Mouse (Mus musculus) intestine, embryonic 15.5 days (tissue): ENCODE results near the gene Tdrd7. TPM values are rescaled to one million over a fixed set of nuclear protein-coding genes. Genes with fewer than 3 reads are reported as not detected.

Source experiments
- ATAC-seq: fragments of 200-750 bp; cut with Nextera tagmentation; 2 replicates; pipeline ENCODE4 v1.8.0; 2017; ENCODE audit warnings: moderate TSS enrichment, moderate library complexity
- H3K27ac ChIP-seq: fragments of 300-500 bp; sonication (generic); 2 replicates; pipeline ENCODE4 v1.5.1; 2015; ENCODE audit warnings: mild to moderate bottlenecking, inconsistent platforms
- H3K27me3 ChIP-seq: fragments of 300-500 bp; sonication (generic); replicated peaks from 2 replicates; pipeline ENCODE4 v1.6.1; 2015; ENCODE audit warnings: inconsistent platforms
- H3K36me3 ChIP-seq: fragments of 300-500 bp; sonication (generic); 2 replicates; pipeline ENCODE4 v1.6.1; 2015; ENCODE audit warnings: inconsistent platforms
- H3K4me1 ChIP-seq: fragments of 300-500 bp; sonication (generic); replicated peaks from 2 replicates; pipeline ENCODE4 v1.6.1; 2015; ENCODE audit warnings: inconsistent platforms
- H3K4me2 ChIP-seq: fragments of 300-500 bp; sonication (generic); replicated peaks from 2 replicates; pipeline ENCODE4 v1.6.1; 2015; ENCODE audit warnings: mild to moderate bottlenecking, inconsistent platforms
- H3K4me3 ChIP-seq: fragments of 300-500 bp; sonication (generic); replicated peaks from 2 replicates; pipeline ENCODE4 v1.5.1; 2015; ENCODE audit warnings: inconsistent platforms
- H3K9ac ChIP-seq: fragments of 300-500 bp; sonication (generic); 2 replicates; pipeline ENCODE4 v1.6.1; 2015; ENCODE audit warnings: inconsistent platforms
- H3K9me3 ChIP-seq: fragments of 300-500 bp; sonication (generic); 2 replicates; pipeline ENCODE4 v1.6.1; 2016; ENCODE audit warnings: inconsistent platforms
- WGBS: fragments of 180-500 bp; shearing (Covaris S2); methylation state at CpG from one replicate; pipeline ENCODE4 v1.1.7; 2015; 5-methylcytosine and 5-hydroxymethylcytosine counted together
- polyA plus RNA-seq: library from polyadenylated mRNA; unstranded; fragments of >200 nt; fragmentation: Nextera tagmentation; extraction: Ambion mirVana; gene quantifications from 2 replicates; pipeline ENCODE4 v1.2.1, GENCODE M21; 2015

Gene Tdrd7
- polyA plus RNA-seq, 1 experiment from 2014 or later, result 29.0 TPM

GRCm38 (mm10) chr4:46033197-46033596 is 68.1 kb downstream of the Tdrd7 start:
- ATAC-seq, result peak; percentile 31; the same call in 1 of the 2 replicates
- Histone ChIP-seq H3K27ac (no peak overlapping the region), H3K9me3 (no peaks in the 10 kb centered on the region), H3K4me2 (no peak overlapping the region), H3K9ac (no peak overlapping the region), H3K36me3 (0 out of 2 replicates have a peak, but pooled peaks cover 2% of the 10 kb centered on the region), H3K4me3 (no peak overlapping the region), H3K4me1 (no peaks in the 10 kb centered on the region), H3K27me3 (0 out of 2 replicates have a peak, but pooled peaks cover 12% of the 10 kb centered on the region)
- 59% methylated on average over 2 of the region's 2 CpGs for WGBS

- 0 out of 2 replicates have a peak, but pooled peaks cover 2% of the 10 kb centered on the region for H3K36me3 ChIP-seq
- peaks cover 38% of the 10 kb centered on the region for H3K27me3 ChIP-seq
- ATAC-seq, result no peak
- peak overlapping the region; percentile 63 for H3K4me3 ChIP-seq
- no peaks in the 10 kb centered on the region for H3K9me3 ChIP-seq
- H3K9ac ChIP-seq, result peak overlapping the region; percentile 53
- H3K4me1 ChIP-seq, result peaks cover 20% of the 10 kb centered on the region; the same call in 1 of the 2 replicates
- H3K4me2 ChIP-seq, result peak overlapping the region; percentile 100
- WGBS, result 7% methylated on average over 12 of the region's 12 CpGs
- no peak overlapping the region for H3K27ac ChIP-seq
Observed at GRCm38 (mm10) chr4:46038591-46038891, 73.4 kb downstream of the Tdrd7 start.

- WGBS, result under 1% methylated on average over 68 of the region's 72 CpGs
- H3K27ac ChIP-seq, result no peak within 1 kb of the TSS
Observed at GRCm38 (mm10) chr4:46038892-46039751, 74.0 kb downstream of the Tdrd7 start, which contains the start of gene Tmod1. TSS of gene Tmod1 (plus strand) at chr4:46038935.

DNA sequence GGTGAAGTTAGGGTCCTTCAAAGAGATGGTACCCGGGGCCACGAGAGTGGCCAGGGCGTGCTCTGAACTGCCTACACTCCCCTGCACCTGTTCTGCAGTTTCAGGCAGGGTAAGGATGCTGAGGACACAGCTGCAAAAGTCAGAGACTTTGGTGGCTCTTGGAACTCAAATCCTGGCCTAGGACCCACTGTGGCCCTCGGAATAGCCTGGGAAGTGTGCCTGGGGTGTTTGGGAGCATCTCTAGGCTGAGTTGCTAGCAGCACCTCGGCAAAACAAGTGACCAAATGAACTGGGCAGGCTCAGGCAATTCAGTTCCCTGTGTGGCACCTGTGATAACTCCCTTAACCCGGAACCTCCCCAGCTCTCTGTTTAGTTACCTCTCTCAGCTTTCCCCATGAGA is 74.8 kb downstream of the Tdrd7 start:
- peak overlapping the region; percentile 100 for H3K4me2 ChIP-seq
- H3K36me3 ChIP-seq, result no peaks in the 10 kb centered on the region
- ATAC-seq, result no peak
- peak overlapping the region; percentile 63 for H3K4me3 ChIP-seq
- no peak overlapping the region for H3K9ac ChIP-seq
- H3K27me3 ChIP-seq, result peaks cover 38% of the 10 kb centered on the region
- H3K9me3 ChIP-seq, result no peaks in the 10 kb centered on the region
- no peak overlapping the region for H3K27ac ChIP-seq
- 19% methylated on average over 6 of the region's 6 CpGs for WGBS
- peaks cover 20% of the 10 kb centered on the region; the same call in 1 of the 2 replicates for H3K4me1 ChIP-seq

More at GRCm38 (mm10) chr4:46038892-46039751, 74.0 kb downstream of the Tdrd7 start, which contains the start of gene Tmod1:
- peak within 1 kb of the TSS; percentile 100 for H3K4me2 ChIP-seq
- H3K4me1 ChIP-seq, result peaks cover 20% of the 10 kb centered on the region; the same call in 1 of the 2 replicates
- ATAC-seq, result peak; percentile 79
- H3K36me3 ChIP-seq, result 0 out of 2 replicates have a peak, but pooled peaks cover 1% of the 10 kb centered on the region
- peak within 1 kb of the TSS; percentile 53 for H3K9ac ChIP-seq
- H3K9me3 ChIP-seq, result no peaks in the 10 kb centered on the region
- H3K4me3 ChIP-seq, result peak within 1 kb of the TSS; percentile 63
- H3K27me3 ChIP-seq, result peaks cover 38% of the 10 kb centered on the region

DNA sequence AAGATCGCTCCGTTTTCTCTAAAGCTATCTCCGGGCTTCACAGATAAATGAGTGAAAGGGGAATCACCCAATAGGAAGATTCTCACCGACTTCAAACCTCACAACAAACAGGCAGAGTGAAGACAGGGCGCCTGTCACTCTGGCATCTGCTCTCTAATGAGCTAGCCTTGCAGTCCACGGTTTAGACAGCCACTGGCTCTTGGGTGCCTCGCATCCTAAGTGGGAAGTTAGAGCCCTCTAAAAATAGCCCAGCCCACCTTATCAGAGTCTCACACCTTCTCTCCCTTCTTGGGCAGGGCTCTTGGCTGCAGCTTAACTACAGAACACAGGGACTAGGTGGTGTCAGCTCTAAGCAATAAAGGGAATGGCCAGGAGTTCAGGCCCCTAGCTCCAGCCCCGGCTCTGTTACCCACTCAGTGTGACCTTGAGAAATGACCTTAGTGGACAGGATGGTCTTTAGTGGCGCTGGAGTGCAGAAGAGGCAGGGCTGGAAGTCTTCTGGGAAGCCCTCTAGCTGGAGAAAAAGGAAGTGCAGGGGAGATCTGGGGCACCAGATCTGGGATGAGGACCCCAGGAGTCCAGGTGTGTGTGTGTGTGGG is 75.6 kb downstream of the Tdrd7 start:
- peaks cover 38% of the 10 kb centered on the region for H3K27me3 ChIP-seq
- H3K27ac ChIP-seq, result no peak overlapping the region
- H3K4me2 ChIP-seq, result no peak overlapping the region; the same call in 1 of the 2 replicates
- WGBS, result 8% methylated on average over 9 of the region's 9 CpGs
- no peak overlapping the region for H3K9ac ChIP-seq
- ATAC-seq, result peak; percentile 55
- H3K9me3 ChIP-seq, result no peaks in the 10 kb centered on the region
- no peaks in the 10 kb centered on the region for H3K36me3 ChIP-seq
- peaks cover 20% of the 10 kb centered on the region; the same call in 1 of the 2 replicates for H3K4me1 ChIP-seq
- H3K4me3 ChIP-seq, result no peak overlapping the region

GRCm38 (mm10) chr4:46041761-46042504 is 76.8 kb downstream of the Tdrd7 start:
- Histone ChIP-seq H3K27ac (no peak overlapping the region), H3K4me2 (no peak overlapping the region; the same call in 1 of the 2 replicates)
- 33% methylated on average over 7 of the region's 7 CpGs for WGBS

DNA sequence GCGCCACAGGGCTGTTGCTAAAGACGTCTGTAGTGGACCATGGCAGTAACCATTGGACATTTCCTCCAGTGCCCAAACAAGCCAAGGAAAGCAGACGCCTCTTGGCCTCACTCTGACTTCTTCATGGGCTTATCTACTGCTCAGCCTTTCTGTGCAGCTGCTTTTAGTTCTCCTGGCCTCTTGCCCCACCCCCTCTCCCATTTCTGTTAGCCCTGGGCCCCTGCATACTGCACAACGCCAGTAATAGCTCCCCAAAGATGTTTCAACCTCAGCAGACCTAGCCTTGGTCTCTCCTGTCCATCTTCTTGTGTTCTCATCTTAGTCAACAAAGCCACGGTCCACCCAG is 77.3 kb downstream of the Tdrd7 start:
- Histone ChIP-seq H3K4me3 (no peak overlapping the region), H3K27ac (no peak overlapping the region), H3K4me2 (no peak overlapping the region; the same call in 1 of the 2 replicates), H3K27me3 (peaks cover 34% of the 10 kb centered on the region), H3K9me3 (no peaks in the 10 kb centered on the region), H3K36me3 (no peaks in the 10 kb centered on the region), H3K4me1 (peaks cover 20% of the 10 kb centered on the region; the same call in 1 of the 2 replicates), H3K9ac (no peak overlapping the region)
- 49% methylated on average over 5 of the region's 5 CpGs for WGBS
- 0 out of 2 replicates have a peak, but pooled peaks have one; percentile 24 for ATAC-seq

More at GRCm38 (mm10) chr4:46041761-46042504, 76.8 kb downstream of the Tdrd7 start:
- peak; percentile 55; the same call in 1 of the 2 replicates for ATAC-seq
- Histone ChIP-seq H3K9me3 (no peaks in the 10 kb centered on the region), H3K4me1 (peaks cover 20% of the 10 kb centered on the region; the same call in 1 of the 2 replicates), H3K4me3 (no peak overlapping the region), H3K36me3 (no peaks in the 10 kb centered on the region), H3K27me3 (peaks cover 38% of the 10 kb centered on the region), H3K9ac (no peak overlapping the region)

DNA sequence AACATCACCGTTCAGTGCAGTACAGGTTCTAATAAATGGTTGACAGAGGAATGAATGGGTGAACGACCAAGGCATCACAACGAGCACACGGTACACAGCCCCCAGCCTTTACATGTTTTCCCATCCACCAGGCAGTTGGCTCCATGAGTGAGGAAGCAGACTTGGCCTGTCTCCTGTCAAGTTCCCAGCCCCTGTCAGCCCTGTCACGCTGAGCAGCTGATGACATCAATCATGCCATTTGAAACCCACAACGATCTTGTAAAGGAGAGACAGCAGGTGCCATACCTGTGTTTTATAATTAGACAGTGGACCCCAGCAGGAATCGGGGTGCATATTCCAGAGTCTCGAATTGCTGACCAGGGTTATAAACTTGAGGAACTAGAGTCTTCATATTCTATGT is 78.2 kb downstream of the Tdrd7 start:
- Histone ChIP-seq H3K4me2 (no peak overlapping the region), H3K4me3 (no peak overlapping the region), H3K4me1 (peaks cover 20% of the 10 kb centered on the region; the same call in 1 of the 2 replicates), H3K9ac (no peak overlapping the region), H3K9me3 (no peaks in the 10 kb centered on the region), H3K36me3 (no peaks in the 10 kb centered on the region), H3K27me3 (peaks cover 27% of the 10 kb centered on the region), H3K27ac (no peak overlapping the region)
- ATAC-seq, result no peak
- 61% methylated on average over 8 of the region's 8 CpGs for WGBS

DNA sequence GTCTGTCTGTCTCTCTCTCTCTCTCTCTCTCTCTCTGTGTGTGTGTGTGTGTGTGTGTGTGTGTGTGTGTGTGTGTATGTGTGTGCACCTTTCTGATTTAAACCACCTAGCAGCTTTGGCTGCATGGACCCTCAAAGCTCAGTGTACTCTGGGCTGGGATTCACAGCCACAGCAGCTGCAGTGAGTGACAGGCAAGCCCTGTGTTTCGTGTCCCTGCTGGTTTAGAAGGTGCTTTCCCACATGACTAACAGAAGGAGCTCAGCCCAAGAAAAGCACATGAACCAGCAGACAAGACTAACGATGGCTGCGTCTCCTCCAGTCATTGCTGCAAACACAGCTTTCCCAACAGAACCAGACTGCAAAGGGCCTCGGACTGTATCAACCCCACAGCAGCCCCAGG is 82.8 kb downstream of the Tdrd7 start:
- Histone ChIP-seq H3K4me3 (no peak overlapping the region), H3K4me1 (no peaks in the 10 kb centered on the region), H3K9ac (no peak overlapping the region), H3K4me2 (no peak overlapping the region), H3K36me3 (no peaks in the 10 kb centered on the region), H3K9me3 (no peaks in the 10 kb centered on the region), H3K27ac (no peak overlapping the region), H3K27me3 (no peaks in the 10 kb centered on the region)
- WGBS, result 67% methylated on average over 4 of the region's 4 CpGs
- no peak for ATAC-seq

GRCm38 (mm10) chr4:46048418-46048817 is 83.3 kb downstream of the Tdrd7 start:
- Histone ChIP-seq H3K36me3 (no peaks in the 10 kb centered on the region), H3K27me3 (no peaks in the 10 kb centered on the region), H3K4me2 (no peak overlapping the region), H3K9me3 (no peaks in the 10 kb centered on the region), H3K4me1 (no peaks in the 10 kb centered on the region), H3K9ac (no peak overlapping the region), H3K4me3 (no peak overlapping the region), H3K27ac (no peak overlapping the region)
- ATAC-seq, result no peak
- 88% methylated on average over 7 of the region's 7 CpGs for WGBS

DNA sequence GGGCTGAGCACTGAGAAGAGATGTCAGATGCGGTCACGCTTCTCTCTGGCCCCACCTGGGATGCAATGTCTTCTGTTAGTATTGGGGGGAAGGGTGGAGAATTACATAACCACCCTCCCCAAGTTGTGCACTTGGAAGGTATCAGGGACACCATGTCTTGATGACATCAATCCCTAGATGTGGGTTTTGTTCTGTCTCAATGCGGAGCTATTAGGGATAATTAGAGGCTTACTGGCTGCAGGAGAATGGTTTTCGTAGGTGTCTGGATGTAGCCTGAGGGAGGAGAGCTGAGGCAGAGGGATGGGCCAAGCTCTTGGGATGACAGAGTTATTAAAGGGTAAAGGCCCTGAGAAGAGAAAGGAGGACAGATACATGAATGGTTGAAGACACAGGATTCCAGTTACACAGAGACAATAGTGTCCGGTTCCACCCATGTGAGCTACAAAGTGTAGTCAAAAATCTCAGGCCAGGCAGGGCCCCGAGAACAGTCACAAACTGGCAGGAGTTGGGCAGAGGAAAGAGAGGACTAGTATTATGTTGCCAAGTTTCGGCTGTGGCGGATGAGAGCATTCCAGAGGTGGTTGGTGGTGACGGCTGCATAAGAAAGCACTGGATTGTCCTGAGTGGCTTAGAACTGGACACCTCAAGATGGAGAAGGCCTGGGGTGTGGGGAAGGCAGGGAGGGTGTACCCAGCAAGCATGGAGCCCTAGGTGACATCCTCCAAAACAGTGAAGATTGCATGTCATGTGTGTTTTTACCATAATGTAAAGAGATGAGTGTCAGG is 88.4 kb downstream of the Tdrd7 start:
- H3K36me3 ChIP-seq, result no peaks in the 10 kb centered on the region
- H3K27me3 ChIP-seq, result no peaks in the 10 kb centered on the region
- ATAC-seq, result no peak
- H3K9ac ChIP-seq, result no peak overlapping the region
- H3K4me1 ChIP-seq, result no peaks in the 10 kb centered on the region
- H3K9me3 ChIP-seq, result no peaks in the 10 kb centered on the region
- no peak overlapping the region for H3K27ac ChIP-seq
- H3K4me2 ChIP-seq, result no peak overlapping the region
- WGBS, result 90% methylated on average over 9 of the region's 9 CpGs
- no peak overlapping the region for H3K4me3 ChIP-seq
